Mouse (Mus musculus) ES-Bruce4 (cell line): Measurements from ENCODE around the gene Gm6034.
"Not testable (repeated sequence)": the region's sequence is repeated elsewhere in the genome, so short reads cannot be mapped to it uniquely, and the experiment has no call there.

Experiments used
- CTCF ChIP-seq: IDR thresholded peaks from one replicate; pipeline ENCODE4 v1.8.1; 2011; ENCODE audit warnings: low read depth, low read length
- POLR2A ChIP-seq: IDR thresholded peaks from one replicate; pipeline ENCODE4 v1.8.1; 2011; ENCODE audit warnings: low read length; ENCODE audit not compliant: insufficient read depth

- TF ChIP-seq POLR2A, CTCF: not testable (repeated sequence)
Measured at GRCm38 (mm10) chr17:36035010-36035638, 7.6 kb upstream of the Gm6034 start.
